Mouse (Mus musculus) cerebellum, adult 2 months (tissue): Measurements from ENCODE around the gene Ndufs7. TPM values are rescaled to one million over a fixed set of nuclear protein-coding genes. Genes with fewer than 3 reads are reported as not detected.
A peak's percentile ranks its signal among the peaks of the same experiment; 100 is the strongest.
"Not testable (repeated sequence)": the region's sequence is repeated elsewhere in the genome, so short reads cannot be mapped to it uniquely, and the experiment has no call there.

Source experiments
- DNase-seq, 2 experiments: peaks; one replicate each; pipeline ENCODE4 v3.0.0; 2021
- H3K27ac ChIP-seq: fragments of 200-500 bp; 2 replicates; pipeline ENCODE4 v1.5.1; 2012; ENCODE audit warnings: low read length, control low read depth, inconsistent platforms; ENCODE audit not compliant: insufficient read depth
- H3K27me3 ChIP-seq: fragments of 200-500 bp; 2 replicates; pipeline ENCODE4 v1.6.1; 2012; ENCODE audit warnings: inconsistent platforms, mild to moderate bottlenecking, low read length, moderate library complexity; ENCODE audit not compliant: control insufficient read depth, insufficient read depth
- H3K4me1 ChIP-seq: fragments of 200-500 bp; 2 replicates; pipeline ENCODE4 v1.6.1; 2011; ENCODE audit warnings: low read length; ENCODE audit not compliant: control insufficient read depth, insufficient read depth
- H3K4me3 ChIP-seq: fragments of 200-500 bp; replicated peaks from 2 replicates; pipeline ENCODE3; 2011; ENCODE audit warnings: mild to moderate bottlenecking, low read depth, low read length, control low read depth; ENCODE audit not compliant: insufficient read depth
- CTCF ChIP-seq: fragments of 200-500 bp; IDR thresholded peaks from 2 replicates; pipeline ENCODE4 v1.5.1; 2011; ENCODE audit warnings: low read depth, mild to moderate bottlenecking, control low read depth, low read length, moderate library complexity, borderline replicate concordance; ENCODE audit not compliant: insufficient read depth
- POLR2A ChIP-seq: fragments of 200-500 bp; IDR thresholded peaks from 2 replicates; pipeline ENCODE4 v1.6.1; 2011; ENCODE audit warnings: low read length, control low read depth, borderline replicate concordance; ENCODE audit not compliant: insufficient read depth
- WGBS: fragments of 180-500 bp; shearing (Covaris S2); methylation state at CpG from one replicate; pipeline ENCODE4 v1.1.7; 2018; 5-methylcytosine and 5-hydroxymethylcytosine counted together
- polyA plus RNA-seq: library from polyadenylated mRNA; depleted of rRNA; stranded (reverse); fragments of >200 nt; gene quantifications from 2 replicates; pipeline ENCODE4 v1.2.3, GENCODE M21; 2012

Ndufs7 gene
- polyA plus RNA-seq, 1 experiment, result 668 TPM

- Histone ChIP-seq H3K4me1 (no peaks in the 10 kb centered on the region), H3K27ac (no peak overlapping the region), H3K4me3 (no peak overlapping the region), H3K27me3 (no peaks in the 10 kb centered on the region)
- TF ChIP-seq CTCF (no peak), POLR2A (no peak)
- WGBS, result 51% methylated on average over 16 of the region's 16 CpGs
- no peak for DNase-seq
Measured at GRCm38 (mm10) chr10:80215048-80215772, 33.7 kb upstream of the Ndufs7 start.

- H3K4me1 ChIP-seq, result no peaks in the 10 kb centered on the region; the same call in 1 of the 2 replicates
- DNase-seq, result no peak
- WGBS, result 60% methylated on average over 7 of the region's 9 CpGs
- H3K27ac ChIP-seq, result no peak overlapping the region
- TF ChIP-seq CTCF (no peak), POLR2A (no peak)
- H3K4me3 ChIP-seq, result no peak overlapping the region
- no peaks in the 10 kb centered on the region for H3K27me3 ChIP-seq
Measured at GRCm38 (mm10) chr10:80220676-80221075, 28.2 kb upstream of the Ndufs7 start.

- H3K4me3 ChIP-seq, H3K27me3 ChIP-seq, H3K4me1 ChIP-seq, H3K27ac ChIP-seq, DNase-seq: not testable (repeated sequence)
- WGBS, result 93% methylated on average over 2 of the region's 2 CpGs
Measured at GRCm38 (mm10) chr10:80223137-80223536, 25.8 kb upstream of the Ndufs7 start.

- Histone ChIP-seq H3K4me1 (peaks cover 6% of the 10 kb centered on the region), H3K27ac (peak overlapping the region; percentile 20), H3K4me3 (peak overlapping the region; percentile 87), H3K27me3 (no peaks in the 10 kb centered on the region)
- DNase-seq, result no peak
- TF ChIP-seq POLR2A, result no peak
- TF ChIP-seq CTCF, result no peak
- under 1% methylated on average over 14 of the region's 14 CpGs for WGBS
Measured at GRCm38 (mm10) chr10:80226071-80226415, 22.9 kb upstream of the Ndufs7 start.

- Histone ChIP-seq H3K4me1 (peaks cover 6% of the 10 kb centered on the region), H3K27ac (peak within 1 kb of the TSS; percentile 64), H3K4me3 (peak within 1 kb of the TSS; percentile 87), H3K27me3 (no peaks in the 10 kb centered on the region)
- under 1% methylated on average over 66 of the region's 75 CpGs for WGBS
- peak; percentile 98 for DNase-seq
- TF ChIP-seq CTCF, result peak; percentile 40; the same call in 1 of the 2 replicates
- TF ChIP-seq POLR2A, result peak; percentile 58; the same call in 1 of the 2 replicates
Measured at GRCm38 (mm10) chr10:80226416-80227165, 22.3 kb upstream of the Ndufs7 start, which contains the start of gene Mum1. Gene Mum1, plus strand, starts transcription at chr10:80226434.

- TF ChIP-seq CTCF, result no peak
- TF ChIP-seq POLR2A, result no peak
- no peak for DNase-seq
Measured at GRCm38 (mm10) chr10:80227166-80227539, 21.8 kb upstream of the Ndufs7 start.

GRCm38 (mm10) chr10:80227877-80228775 lies 20.8 kb upstream of the Ndufs7 start:
- H3K4me1 ChIP-seq, result peaks cover 12% of the 10 kb centered on the region
- 12% methylated on average over 15 of the region's 15 CpGs for WGBS
- peak; percentile 44 to 55 for DNase-seq
- peak overlapping the region; percentile 31 for H3K4me3 ChIP-seq
- H3K27me3 ChIP-seq, result no peaks in the 10 kb centered on the region
- TF ChIP-seq POLR2A (no peak), CTCF (no peak)
- H3K27ac ChIP-seq, result peak overlapping the region; percentile 64; the same call in 1 of the 2 replicates

More at GRCm38 (mm10) chr10:80227166-80227539, 21.8 kb upstream of the Ndufs7 start:
- H3K4me3 ChIP-seq, result peak overlapping the region; percentile 87
- peaks cover 6% of the 10 kb centered on the region for H3K4me1 ChIP-seq
- no peaks in the 10 kb centered on the region for H3K27me3 ChIP-seq
- 1% methylated on average over 10 of the region's 10 CpGs for whole genome bisulfite sequencing
- H3K27ac ChIP-seq, result peak overlapping the region; percentile 64
